Mouse (Mus musculus) spleen, embryonic (tissue): ENCODE data around the gene Lhfpl2.
"Not testable (repeated sequence)": the region's sequence is repeated elsewhere in the genome, so short reads cannot be mapped to it uniquely, and the experiment has no call there.

ENCODE experiments used
- CTCF ChIA-PET: fragments of 350-600 bp; sonication (Branson Sonifier 250); formaldehyde crosslinking; loops from one replicate; lab custom pipeline; 2022; lab: Charles Lee

The Lhfpl2 gene

DNA sequence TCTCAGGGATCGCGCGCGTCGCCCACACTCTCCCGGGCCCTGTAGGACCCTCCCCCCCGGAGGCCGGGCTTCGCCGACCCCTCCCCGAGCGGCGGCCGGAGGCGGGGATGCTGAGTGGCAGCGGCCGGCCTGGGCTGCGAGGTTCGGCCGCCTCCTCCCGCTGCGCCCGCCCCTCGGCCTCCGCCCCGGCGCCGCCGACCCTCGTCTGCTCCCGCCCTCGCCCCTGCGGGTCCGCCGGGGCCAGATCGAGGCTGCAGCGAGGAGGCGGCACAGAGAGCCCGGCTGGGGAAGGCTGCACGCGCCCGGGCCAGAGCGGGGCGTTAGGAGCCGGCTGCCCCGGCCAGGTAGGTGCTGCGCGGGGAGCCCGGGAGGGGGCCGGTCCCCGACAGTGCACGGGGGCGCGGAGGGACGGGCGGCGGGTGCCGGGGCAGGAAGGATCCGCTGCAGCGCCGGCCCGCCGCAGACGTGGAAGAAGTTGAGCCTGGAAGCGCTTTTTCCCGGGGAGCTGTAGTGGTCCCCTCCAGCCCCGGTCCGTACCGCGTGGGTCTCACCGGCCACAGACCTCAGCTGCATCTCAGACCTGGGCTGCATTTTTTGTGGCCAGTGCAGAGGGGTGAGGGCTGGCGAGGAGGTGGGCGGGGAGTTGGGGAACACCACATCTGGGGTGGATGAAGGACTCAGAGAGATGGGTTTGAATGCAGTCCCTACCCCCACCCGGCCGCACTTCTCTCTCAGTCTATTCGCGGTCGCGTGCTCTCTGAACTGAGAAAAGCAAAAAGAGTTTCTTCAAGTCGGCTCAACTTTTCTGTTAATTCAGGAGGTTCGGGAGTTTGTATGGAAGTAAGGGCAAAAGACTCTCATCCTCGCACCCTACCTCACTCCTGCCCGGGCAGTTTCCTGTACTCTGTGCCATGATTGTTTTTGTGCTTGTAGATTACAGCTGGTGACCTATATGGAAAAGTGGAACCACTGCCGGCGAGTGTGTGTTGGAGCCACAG, at the start of gene Lhfpl2:
Gene Lhfpl2, plus strand, starts transcription at position 234 of the 998 bp plus-strand sequence.
- CTCF ChIA-PET, result no interaction called here

DNA sequence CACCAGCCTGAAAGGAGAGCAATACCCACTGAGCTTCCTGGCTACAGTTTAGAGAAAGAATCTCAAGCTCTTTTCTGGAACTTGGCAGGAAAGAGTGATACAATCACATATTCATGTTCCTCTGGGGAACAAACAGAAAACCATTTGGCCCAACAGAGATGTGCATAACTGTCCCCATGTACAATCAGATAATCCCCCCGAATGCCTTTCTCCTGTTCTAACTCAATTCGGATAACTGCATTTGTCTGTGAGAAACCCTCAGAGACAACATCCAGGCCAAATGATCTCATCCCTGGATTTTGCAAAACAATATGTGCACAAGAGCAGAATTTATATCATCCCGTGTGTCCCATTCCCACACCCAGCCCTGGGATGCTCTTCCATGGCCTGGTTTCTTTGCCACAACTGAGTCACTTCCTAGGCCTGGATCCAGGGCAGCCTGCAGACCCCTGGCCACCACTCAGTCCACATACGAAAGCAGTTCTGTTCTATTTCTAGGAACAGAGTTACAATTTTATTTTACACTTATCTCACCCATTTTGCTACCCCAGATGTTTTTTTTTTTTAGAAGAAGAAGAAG, 45.5 kb upstream of the Lhfpl2 start:
- CTCF ChIA-PET, result no interaction called here

DNA sequence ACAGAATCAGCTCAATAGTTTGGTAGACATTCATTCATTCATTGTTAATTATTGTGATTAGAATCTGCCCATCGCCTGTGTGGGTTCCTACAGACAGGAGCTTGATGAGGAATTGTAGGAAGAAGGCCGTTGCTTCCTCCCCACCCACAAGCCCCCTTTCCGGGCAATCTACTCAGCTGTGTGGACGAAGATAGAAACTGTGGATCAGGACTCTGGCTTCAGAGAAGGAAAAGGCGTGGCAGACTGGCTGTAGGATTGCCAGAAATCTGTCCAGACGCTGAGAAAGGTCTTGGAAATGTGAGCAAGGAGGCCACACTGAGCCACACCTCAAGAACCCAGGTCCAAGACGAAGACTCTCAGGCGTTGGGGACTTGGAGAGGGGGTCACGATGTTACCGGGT, 43.6 kb upstream of the Lhfpl2 start:
- CTCF ChIA-PET, result no interaction called here

DNA sequence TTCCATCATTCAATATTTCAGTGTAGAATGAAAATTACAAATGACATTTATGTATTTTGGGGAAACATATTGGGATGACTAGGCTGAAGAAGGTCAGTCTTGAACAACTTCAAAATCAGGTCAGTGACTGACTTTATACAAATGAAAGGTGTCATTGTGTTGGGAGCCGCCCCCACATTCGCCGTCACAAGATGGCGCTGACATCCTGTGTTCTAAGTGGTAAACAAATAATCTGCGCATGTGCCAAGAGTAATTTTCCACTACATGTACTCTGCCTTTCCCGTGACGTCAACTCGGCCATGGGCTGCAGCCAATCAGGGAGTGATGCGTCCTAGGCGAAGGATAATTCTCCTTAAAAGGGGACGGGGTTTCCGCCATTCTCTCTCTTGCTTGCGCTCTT, 33.0 kb upstream of the Lhfpl2 start:
- CTCF ChIA-PET, result not testable (repeated sequence)

DNA sequence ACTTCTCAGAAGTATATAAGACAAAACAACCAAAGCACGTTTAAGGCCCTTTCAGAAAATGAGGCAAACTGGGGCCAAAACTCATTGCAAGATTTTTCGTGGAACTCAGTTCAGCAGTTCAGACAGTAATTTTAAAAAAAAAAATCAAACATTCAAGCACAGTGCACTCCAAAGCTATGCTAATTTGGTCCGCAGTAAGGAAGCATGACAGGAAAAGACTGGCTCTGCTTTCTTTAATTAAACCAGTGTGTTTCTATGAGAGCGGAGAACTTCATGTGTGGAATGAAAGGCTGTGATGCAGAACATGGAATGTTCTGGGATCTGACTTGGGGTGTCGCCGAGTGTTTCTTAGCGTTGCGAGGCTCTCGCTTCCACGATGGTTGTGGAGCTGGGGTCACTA, 28.4 kb upstream of the Lhfpl2 start:
- CTCF ChIA-PET, result no interaction called here

DNA sequence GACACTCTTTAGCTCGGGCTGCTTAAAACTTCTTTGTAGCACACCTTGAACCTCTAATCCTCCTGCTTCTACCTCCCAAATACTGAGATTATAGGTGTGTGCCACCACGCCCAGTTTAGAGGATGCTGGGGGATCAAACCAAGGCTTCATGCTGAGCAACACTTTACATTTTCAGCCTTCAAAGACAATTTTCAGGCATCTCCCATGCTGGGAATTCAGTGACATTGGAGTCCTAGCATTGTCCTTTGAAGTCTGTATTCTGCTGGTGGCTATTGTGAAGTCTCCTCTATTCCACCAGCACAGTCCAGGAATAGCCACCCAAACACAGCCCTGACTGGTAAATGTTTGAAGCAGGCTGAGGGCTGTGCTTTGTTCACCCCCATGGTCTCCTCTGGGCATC, 27.0 kb upstream of the Lhfpl2 start:
- CTCF ChIA-PET, result no interaction called here

DNA sequence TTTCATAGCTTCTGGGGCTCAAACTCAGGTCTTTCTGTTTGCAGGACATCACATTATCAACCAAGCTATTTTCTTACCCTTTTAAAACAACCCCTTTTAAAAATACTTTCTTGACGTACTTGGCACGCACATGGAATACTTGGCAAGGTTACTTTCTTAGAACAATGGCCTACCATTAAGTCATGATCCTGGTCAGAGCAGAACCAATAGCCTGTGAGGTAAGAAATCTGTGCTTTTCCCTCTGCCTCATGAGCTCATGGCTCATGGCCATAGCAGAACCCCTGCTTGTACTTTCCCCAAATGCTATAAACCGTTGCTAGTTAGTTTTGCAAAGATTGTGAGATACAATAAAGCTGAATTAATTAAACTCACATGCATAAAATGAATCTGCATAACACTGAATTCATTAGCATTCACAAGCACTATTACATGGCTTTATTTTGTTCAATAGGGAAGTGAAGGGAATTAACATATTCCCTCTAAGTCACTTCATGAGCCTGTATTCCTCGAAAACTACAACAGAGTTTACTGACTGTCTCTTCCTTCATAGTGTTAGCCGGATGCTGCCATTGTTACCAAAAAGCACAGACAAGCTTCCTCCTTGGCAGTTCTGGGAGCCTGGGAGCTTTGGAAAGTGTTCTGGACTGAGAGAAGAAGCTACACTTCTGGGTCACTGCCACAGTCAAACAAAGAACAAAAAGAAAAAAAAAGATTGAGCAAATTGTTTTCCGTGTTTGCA, 20.1 kb upstream of the Lhfpl2 start:
- CTCF ChIA-PET, result no interaction called here

DNA sequence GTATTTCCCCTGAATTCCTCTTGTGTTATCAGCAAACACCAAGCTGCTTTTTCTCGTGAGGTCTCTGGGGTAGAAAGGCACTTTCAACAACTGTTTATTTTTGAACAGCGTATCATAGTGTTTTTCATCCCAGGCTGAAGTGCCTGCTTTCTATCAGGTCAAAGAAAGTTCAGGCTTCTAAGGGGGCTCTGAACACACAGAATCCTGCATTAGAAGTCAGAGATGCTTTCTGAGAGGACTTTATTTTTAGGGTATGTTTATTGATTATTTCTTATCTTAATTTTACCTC, 19.6 kb upstream of the Lhfpl2 start:
- CTCF ChIA-PET, result no interaction called here

DNA sequence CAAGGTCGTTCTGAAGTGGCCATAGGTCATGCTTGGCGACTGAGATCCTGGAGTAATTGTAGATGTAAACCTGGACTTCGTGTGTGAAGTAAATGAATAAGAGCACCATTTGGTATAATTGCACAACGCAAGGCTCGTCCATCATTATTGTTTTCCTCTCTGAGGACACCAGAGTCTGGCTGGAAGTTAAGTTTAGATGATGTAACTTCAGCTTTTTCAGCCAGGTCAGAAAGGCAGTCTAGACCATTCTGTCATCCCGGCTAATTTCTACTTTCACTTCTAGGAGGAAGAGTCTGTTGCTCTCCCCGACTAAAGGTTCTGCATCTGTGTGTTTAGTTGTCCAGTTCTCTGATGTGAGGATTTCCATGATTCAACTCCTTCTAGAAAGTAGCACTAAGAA, 7.6 kb upstream of the Lhfpl2 start:
- CTCF ChIA-PET, result no interaction called here

DNA sequence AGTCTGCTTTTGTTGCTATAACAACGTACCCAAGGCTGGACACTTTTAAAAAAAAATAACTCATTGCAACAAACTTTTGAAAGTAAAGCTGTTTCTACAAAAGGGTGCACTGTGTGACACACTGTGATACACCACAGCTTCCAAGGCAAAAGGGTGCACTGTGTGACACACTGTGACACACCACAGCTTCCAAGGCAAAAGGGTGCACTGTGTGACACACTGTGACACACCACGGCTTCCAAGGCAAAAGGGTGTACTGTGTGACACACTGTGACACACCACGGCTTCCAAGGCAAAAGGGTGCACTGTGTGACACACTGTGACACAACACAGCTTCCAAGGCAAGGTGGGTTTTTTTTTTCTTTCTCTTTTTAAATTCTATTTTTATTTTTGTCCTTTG, 6.8 kb upstream of the Lhfpl2 start:
- CTCF ChIA-PET, result no interaction called here

DNA sequence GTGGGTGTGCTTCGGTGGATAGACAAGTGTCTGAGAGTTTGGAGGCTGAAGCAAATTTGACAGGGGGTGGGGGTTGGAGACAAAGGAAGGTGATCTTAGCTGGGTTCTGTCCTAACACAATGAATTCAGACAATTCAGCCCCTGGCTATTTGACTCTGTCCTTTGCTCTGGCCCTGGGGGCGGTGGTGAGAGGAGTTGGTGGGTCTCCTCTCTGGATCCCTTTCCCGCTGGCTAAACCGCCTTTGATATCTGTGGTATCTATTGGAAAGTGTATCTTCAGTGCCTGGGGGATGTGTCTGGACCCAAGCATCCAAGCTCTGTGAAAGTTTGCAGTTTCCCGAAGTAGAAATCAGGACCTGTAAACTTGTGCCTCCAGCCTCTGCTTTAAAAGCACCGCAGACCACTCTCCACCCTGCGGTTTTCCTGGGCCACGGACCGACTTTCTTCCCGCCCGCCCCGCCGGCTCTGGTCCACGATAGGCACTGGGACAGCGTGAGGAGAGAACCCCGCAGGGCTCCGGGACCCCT, 497 bp upstream of the Lhfpl2 start:
- CTCF ChIA-PET, result no interaction called here

DNA sequence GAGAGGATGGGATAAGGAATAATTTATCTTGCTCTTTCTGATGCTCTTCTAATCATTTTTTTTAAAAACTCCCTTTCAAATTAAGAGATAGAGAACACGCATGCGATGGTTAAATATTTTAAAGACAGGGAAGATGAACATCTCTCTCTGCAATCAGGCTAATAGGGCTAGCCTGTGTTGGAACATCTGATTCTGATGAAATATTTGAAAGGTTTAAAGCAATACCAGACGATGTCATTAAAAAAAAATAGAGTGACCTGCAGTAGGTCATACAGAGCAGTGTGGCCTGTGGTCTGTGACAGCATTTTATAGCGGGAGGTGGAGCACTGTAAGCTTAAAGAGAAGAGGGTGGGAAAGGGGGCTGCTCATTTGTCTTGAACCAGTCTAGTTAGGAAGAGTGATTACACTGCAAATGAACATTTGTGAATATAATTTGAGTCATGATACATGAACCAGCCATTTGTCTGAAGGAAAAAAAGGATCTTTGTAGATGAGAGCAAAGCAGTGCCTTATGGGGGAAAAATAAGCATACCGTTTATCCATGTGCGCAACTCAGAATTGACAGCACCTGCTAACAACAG, 1.1 kb downstream of the Lhfpl2 start:
- CTCF ChIA-PET, result no interaction called here

DNA sequence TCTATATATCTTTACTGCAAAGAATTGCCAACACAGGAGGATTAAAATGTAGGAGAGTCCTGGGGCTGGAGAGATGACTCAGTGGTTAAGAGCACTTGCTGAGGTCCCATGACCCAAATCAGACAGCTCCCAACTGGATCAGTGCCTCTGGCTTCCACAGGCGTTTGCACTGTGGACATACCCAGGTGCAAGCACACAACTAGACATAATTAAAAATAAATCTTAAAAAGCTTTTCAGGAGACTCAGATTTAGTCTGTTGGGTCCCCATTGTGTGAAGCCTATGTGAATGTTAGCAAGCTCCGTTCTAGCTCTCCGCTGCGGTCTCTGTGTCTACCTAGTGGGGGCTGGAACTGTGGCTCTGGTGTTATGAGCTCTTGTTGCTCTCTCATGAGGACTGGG, 1.8 kb downstream of the Lhfpl2 start:
- CTCF ChIA-PET, result interaction anchor here (0.6 kb wide), 1 partner anchor 11 kb away, joined by 3 read pairs; no protein-coding TSS in a partner anchor

DNA sequence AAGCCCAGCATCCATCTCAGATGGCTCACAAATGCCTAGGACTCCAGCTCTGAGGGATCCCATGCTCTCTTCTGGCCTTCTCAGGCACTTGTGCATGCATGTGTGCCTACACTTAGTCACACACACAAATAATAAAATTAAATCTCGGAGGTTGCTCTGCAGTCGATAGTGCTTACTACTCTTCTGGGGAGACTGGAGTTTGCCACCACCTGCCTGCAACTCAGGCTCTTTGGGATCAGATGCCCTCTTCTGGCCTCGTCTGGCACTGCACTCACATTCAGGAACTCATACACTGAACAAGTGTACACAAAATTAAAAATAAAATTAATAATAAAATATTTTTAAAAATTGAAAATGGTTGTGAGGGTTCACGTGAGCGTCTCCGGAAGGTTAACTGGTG, 2.2 kb downstream of the Lhfpl2 start:
- CTCF ChIA-PET, result interaction anchor here (0.6 kb wide), 1 partner anchor 12 kb away, joined by 3 read pairs; no protein-coding TSS in a partner anchor

DNA sequence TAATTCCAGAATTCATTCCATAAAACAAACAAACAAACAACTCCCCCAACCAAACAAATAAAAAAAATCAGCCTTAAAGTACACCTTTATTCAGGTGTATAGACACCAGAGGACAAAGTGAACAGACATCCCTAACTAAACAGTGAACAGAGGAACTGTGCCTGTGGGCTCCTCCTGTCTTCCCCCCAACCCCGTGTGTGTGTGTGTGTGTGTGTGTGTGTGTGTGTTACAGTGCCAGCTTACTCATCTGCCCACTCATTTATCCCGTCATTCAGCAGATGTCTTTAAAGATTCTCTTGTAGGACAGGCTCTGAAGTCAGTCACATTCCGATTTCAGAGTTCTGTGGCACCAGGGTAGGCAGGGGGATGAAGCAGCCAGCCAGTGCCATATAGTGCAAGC, 2.9 kb downstream of the Lhfpl2 start:
- CTCF ChIA-PET, result no interaction called here

DNA sequence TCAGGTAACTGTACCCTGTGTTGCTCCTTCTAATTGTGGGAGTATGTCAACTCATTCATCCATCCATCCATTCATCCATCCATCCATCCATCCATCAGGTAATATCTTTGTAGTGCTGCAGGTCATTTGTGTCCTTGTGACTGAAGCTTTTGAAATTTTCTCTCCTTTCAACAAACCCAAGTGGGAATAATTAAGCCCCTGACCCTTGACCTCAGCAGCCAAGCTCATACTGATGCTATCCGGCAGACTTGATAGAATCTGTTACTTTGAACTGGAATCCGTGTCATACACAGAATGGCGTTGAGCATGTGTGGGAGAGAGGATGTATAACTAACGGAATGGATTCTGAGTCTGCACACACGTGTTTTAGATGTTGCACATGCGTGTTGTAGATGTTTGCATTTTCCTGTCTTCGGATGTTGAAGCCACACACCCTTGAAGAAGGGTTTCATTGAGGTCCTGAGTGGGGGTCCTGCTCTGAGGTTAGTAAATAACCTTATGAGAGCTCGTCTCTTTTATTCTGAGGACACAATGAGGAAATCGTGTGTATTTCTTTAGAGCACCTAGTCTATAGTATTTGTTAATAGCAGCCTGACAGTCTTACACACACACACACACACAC, 3.8 kb downstream of the Lhfpl2 start:
- CTCF ChIA-PET, result no interaction called here

DNA sequence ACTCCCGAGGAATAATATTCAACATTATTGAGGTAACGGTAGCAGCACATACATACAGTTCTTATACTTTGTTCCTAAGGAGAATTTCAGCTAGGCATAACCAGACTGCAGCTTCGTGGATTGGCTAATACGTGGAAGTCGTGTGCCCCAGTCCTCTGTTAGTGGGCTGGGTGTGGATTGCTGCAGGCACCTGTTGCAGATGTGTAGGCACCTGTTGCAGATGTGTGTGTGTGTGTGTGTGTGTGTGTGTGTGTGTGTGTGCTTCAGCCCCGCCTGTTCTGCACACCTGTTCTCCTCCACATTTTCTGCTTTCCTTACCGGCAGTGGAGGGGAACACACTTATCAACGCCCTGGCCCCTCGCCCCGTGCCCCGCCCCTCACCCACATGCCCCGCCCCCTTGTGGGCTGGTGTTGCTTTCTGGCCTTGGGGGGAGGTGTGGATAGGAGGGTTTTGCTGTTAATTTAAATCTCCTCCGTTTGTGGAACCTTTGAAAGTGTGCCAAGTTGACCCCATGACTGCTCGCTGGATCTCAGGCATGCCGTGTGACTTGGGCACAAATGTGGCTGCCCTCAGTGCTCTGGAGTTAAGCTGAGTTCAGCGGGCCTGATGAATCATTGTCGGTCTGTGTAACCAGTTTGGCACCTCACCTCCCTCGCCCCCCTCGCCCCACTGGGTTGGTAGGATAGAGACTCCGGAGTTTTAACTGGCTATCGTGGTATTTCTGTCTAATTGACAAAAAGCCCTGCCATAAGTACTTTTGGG, 4.9 kb downstream of the Lhfpl2 start:
- CTCF ChIA-PET, result no interaction called here

DNA sequence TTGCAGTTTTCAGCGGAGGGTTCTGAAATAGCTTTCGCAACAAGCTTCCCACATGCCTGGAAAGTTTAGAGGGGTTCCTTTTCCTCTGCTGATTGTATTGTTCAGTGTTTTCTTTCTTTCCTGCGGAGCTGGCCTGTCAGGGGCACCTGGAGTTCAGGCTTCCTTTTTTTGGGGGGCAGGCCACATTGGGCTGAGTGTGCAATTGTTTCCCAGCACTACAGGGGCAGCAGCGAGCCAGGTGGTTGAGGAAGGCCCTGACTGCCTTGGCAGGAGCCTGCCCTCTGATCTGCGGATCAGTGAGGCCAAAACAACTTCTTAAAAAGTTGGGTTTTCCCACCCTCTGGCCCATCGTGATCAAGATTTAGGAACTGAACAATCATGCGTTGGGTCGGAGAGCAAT, 5.6 kb downstream of the Lhfpl2 start:
- CTCF ChIA-PET, result no interaction called here

DNA sequence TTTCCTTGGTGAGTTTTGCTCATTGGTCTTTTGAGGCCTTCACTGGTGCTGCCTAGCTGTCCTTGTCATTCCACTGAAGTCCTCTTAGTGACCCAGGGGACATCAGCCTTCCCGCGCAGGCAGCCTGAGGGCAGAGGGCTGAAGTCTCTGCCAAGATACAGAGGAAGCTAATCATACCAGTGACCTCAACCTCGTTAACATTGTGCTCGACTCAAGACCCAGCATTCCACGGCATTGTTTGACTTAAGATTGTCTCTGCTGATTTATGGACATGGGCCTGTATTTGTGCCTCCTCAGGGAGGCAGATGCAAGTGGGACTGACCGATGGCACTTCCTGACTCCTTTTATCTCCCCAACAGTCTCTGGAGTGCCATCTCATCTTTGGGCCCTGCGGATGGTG, 7.0 kb downstream of the Lhfpl2 start:
- CTCF ChIA-PET, result no interaction called here

DNA sequence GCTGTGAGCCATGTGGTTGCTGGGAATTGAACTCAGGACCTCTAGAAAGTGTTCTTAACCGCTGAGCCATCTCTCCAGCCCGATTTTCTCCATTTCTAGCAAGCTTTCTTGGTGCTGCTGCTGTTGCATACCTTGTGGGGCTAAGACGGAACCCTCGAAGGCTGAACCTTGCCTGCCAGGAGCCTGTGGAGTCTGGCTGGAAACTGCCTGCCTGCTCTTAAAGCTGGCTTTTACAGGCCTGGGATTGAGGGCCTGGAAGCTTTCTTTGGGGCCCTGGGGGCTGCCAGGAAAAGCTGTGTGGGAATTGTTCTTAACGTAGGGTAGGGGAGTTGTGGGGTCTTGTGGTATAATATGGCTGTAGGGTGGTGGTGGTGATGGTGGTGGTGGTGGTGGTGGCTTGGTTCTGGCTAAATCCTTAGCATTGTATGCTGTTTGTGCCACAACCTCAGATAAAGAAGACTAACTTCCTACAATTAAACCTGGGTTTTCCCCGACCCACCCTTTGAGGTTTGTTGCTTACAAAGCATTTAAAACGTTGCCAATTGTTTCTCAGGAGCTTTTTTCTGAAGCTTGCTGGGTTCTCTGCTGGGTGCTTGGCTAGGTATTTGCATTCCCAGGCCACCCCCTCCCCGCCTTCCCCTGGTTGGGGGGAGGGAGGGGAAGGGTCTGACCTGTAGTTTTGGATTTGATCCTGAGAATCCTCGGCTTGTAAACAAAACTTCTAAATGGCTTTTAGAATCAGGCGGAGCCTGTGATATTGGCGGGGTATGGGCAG, 7.9 kb downstream of the Lhfpl2 start:
- CTCF ChIA-PET, result no interaction called here
